Mouse (Mus musculus) heart, postnatal 36 days (tissue): Measurements from ENCODE around the gene Ryr2. TPM values are rescaled to one million over a fixed set of nuclear protein-coding genes. Genes with fewer than 3 reads are reported as not detected.
"Not testable (repeated sequence)": the region's sequence is repeated elsewhere in the genome, so short reads cannot be mapped to it uniquely, and the experiment has no call there.

Experiments used
- DNase-seq, 2 experiments: peaks; one replicate each; pipeline ENCODE4 v3.0.0; 2021 to 2022
- intact Hi-C: fragments of 180-260 bp; cut with DNase I; formaldehyde crosslinking; loops from one replicate; pipeline ENCODE4 v1.15.1; 2025
- total RNA-seq, 2 experiments: library from RNA; stranded (reverse); gene quantifications; 2 replicates each; pipeline ENCODE4 v1.2.3; 2021

Gene Ryr2
- 1,000 to 10,000 TPM in 1 of 2 experiments, 100 to 1,000 TPM in 1; 988 to 1,013 TPM for total RNA-seq

DNA sequence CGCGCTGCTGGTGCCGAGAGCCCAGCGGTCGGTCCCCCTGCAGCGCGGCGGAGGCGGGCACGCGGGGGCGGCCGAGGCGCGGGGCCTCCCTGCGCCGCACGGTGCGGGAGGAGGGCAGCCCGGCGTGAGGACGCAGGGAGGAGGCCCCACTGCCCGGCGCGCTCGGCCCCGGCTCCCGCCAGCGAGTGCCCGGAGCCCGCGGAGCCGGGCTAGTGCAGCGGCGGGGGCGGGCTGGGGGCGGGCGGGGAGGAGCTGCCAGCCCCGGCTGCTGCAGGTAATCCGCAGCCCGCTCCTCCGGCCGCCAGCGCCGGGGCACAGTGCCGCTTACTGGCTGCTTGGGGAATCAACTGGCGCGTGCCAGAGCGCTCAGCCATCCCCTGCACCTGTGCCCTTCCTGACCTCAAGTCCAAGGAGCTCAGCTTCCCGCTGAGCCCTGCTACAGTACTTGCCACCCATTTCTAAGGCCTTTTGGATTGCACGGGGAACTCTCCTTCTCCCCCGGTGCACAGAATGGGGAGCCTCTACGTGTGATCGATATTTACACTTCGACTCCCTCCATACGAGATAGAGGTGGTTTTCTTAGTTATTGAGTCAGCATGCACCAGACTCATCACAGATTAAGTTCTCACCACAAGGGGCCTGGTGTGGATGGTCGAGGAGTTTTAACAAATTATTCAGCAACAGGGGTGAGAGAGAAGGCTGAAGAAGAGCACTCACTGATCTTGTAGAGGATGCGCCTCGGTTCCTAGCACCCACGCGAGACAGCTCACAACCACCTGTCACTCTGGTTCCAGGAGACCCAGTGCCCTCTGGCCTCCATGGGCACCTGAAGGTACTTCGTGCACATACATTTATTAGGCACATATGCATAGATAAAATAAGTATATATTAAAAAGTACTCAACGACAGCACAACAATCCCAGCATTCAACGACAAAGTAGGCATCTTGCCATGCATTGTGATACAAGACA, at the start of gene Ryr2:
Ryr2 (minus strand) TSS at position 284 of the 971 bp plus-strand sequence.
- DNase-seq = peak; percentile 57 to 58
- intact Hi-C loops = loop anchor here (2.0 to 10.0 kb wide), 2 partner anchors 242 to 344 kb away; no protein-coding TSS in a partner anchor

DNA sequence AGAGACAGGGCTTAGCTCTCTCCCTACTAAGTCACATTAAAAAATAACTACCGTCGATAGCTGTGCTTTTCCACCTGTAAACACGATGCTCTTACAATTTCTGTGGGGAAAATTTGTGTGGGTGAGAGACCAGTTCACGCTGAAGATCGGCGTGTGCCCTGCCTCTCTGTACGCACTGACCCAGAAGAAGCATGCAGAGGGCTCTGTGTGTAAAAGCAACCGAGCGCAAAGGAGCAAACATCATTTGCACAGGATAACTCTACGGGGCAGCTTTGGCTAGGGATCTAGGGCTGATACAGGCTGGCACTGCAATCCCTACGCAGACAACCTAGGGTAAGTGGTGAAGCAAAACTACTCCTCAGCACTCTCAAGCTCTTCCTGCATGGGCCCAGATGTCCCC, 47.2 kb upstream of the Ryr2 start:
- intact Hi-C loops = no loop called here
- no peak for DNase-seq

DNA sequence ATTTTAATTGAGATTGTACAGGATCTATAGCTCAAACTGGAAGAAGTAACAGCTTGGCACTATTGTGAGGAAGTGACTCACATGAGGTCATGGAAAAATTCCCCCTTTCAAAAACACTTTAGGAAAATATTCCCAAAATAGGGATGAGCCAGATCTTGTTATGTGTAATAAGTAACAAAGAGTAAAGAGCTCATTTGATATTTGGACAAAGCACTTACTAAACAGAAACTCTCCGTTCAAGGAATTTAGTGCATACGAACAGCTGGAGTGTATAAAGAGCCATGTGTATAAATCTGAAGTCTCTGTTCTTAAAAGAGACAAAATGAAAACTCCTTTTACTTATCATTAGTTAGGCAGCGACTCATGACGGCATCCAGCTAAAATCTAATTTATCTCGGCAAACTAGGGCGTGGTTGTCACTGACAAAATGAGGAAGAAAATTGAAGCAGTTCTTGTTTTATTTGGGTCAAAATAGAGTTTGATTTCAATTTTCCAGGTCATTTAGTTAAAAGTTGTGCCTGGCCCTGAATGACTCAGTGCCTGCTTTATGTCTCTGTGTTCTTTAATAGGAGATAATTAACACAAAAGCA, 40.3 kb upstream of the Ryr2 start:
- intact Hi-C loops = no loop called here
- no peak for DNase-seq

DNA sequence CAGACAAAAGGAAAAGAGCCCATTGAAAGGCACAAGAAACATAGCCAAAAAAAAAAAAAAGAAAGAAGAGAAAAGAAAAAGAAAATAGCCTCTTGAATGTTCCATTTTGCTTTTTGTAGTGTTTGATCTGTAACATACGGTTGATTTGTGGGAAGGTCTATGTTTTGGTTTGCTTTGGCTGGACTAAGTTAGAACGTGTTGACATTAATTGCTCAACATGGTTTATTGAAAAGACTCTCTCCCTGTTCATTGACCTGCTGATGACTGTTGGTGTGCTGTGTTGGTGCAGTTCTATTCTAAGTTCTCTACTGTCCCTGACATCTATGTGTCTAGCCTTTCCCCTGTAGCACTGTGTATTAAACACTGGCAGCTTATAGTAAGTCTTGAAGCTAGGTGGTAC, 39.7 kb upstream of the Ryr2 start:
- no peak for DNase-seq
- intact Hi-C loops = no loop called here

DNA sequence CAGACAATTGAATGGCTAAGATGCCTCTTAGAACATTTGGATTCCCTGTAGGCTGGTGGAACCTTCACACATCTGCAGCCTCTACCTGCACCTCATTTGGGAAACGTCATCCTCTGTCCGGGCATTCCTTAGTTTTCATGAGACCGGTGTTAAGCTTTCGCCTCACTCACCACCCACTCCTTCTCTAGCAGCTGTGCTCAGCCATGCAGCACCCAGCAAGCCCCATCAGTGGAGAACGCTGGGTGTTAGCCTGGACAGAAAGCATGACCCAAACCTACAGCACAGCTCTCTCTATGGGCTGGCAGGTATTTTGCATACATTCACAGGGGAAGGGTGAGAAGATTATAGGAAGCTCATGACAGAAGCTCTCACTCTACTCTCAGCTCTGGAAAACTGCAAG, 36.6 kb upstream of the Ryr2 start:
- no peak for DNase-seq
- intact Hi-C loops = no loop called here

DNA sequence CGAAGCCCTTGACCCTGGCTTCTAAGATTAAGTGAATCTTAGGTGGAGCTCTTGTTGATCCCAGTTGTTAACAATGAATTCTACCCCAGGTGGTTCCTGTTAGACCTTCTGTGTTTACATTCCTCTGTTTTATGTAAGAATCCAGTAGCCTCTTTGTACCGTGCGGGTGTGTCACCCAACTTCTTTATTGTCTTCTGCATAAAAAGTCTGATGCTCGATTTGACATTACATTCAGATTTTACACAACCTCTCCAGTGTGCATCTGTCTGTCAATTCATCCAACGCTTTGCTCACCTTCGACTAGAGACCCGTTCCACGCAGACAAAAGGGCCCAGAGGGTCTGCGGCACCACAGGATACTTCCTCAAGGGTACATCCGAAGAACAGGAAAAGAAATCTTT, 29.7 kb upstream of the Ryr2 start:
- intact Hi-C loops, DNase-seq: not testable (repeated sequence)

DNA sequence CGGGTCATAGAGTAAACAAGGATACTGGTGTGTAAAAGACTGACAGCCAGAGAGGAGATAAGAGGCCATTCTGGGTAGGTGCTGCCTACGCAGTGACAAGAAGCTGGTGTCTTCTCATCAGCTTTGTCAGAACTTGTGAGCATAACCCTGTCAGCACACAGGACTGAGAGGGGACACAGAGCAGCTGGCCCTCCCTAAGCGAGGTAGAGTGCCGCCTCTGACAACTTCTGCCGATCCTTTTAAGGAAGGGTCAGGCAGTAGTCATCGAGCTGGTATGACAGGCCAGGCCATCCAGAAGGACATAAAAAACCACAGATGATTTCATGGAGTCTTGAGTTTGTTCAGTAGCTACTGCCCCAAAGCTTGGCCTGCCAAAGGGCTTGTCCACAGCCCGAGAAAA, 26.8 kb upstream of the Ryr2 start:
- DNase-seq = peak; percentile 62 to 63
- intact Hi-C loops = loop anchor here (1.0 to 2.0 kb wide), 2 partner anchors 29 to 63 kb away; no protein-coding TSS in a partner anchor

DNA sequence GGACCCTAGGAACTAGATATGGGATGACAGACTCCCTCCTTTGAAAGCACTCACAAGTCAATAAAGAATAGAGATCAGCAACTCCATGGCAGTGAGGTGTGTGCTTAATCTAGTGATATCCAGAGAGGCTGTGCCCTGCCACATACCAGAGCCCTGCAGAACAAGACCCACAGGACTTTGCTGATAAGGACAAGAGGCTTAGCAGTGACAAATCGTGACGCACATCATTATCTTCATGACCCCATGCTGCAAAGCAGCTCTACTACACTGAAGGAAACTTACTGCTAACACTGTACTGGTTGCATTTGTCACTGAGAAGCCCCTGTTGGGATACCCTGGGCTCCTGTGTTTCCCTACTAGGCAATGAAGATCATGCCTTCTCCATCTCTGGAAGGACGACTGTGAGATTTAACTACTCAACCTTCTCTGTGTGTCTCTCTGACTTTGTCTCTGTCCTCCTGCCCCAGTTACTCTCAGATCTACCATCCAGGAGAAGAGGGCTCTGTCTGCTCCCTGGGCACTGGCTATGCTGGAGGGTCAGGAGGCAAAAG, 25.5 kb upstream of the Ryr2 start:
- intact Hi-C loops = loop anchor here (2.0 kb wide), 1 partner anchor 27 kb away; no protein-coding TSS in a partner anchor
- DNase-seq = peak in 1 of 2 experiments; percentile 24

DNA sequence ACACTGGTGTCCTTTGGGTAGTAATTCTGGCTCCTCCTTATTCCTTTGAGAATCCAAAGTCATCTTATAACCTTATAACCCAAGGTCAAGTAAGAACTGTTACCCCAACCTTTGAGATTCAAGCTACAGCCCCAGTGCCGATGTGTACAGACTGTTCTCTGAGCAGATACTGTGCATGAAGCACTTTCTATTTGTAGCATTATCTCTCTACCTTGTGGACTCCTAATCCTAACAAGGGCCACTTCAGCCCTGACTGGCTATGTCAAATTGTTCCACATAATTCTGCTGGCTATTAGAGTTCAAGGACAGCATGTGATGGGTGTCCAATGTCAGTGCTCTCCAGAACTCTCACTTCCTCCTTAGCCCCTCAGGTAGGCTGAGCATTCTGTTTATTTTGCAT, 22.4 kb upstream of the Ryr2 start:
- peak in 1 of 2 experiments; percentile 8 for DNase-seq
- intact Hi-C loops = no loop called here

DNA sequence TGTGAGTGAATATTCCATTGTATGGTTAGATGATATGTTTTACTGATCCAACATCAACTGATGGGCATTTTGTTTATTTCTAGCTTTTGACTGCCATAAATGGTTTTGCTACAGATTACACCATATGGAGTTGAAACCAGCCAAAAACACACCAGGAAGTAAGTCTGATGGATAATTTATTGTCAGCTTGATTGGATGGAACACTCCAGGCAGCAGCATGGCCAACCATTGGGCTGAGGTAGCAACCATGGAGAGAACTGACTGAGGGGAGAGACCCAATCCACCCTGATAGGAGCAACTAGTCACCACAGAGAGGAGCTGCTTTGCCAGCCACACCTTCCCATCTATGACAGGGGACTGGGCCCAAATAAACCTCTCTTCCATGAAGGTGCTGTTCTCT, 19.4 kb upstream of the Ryr2 start:
- intact Hi-C loops = no loop called here
- no peak for DNase-seq

DNA sequence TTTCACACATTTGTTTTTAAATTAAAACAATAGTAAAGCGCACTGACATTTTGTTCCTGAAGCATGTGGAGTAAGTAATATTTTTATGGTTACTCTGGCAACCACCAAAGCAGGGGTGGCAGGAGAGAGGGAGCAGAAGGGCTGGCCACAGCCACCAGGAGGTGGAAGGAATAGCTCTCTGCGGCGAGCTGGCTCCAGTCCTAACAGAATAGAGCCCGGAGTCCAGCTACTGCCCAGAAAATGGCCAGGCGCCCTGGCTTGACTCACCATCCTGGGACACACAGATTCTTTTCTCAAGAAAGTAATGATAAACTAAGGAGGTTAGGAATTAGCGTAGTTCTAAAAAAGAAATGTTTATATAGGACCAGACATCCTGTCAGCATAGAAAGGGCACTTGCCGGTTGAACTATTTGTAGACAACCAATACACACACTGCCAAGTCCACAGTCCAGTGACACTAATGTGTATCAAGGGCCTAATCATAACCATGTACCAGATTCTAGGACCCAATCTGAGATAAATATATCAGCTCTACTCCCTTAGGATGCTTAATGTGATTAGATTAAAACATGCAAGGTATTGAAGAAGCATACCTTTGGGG, 18.3 kb upstream of the Ryr2 start:
- DNase-seq = peak in 1 of 2 experiments; percentile 60
- intact Hi-C loops = no loop called here

DNA sequence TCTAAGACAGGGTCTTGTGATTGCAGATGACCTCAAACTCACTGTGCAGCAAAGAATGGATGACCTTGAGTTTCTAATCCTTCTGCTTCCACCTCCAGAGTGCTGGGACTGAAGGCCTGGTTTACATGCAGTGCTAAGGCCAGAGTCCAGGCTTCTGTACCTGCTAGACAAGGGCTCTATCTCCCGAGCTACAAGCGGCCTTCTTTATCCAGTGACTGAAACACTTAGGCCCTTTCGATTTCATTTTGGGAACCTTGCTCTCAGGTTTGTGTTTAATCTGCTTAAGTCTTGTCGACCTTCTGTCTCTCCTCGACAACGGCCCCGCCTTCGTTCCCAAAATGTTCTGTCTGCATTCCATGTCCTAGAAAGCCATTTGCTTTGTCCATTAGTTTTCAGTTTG, 8.8 kb upstream of the Ryr2 start:
- intact Hi-C loops = no loop called here
- DNase-seq = no peak

DNA sequence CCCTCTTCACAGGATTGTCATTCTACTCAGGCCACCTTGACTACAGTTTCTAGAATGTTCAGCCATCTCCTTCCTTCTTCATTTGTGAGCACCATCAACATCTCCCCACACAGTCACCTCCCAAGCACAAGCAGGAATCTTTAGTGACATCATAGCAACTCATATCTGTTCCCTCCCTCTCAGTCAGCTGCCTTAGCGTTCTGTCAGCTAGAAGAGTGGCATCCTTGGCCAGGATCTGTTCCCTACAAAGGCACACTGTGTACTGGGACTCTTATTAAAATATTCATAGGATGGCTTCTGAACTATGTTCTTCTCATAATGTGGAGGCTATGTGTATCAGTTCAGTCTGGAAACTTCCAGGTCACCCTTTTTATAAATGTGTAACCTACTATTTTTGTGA, 8.1 kb upstream of the Ryr2 start:
- intact Hi-C loops = no loop called here
- DNase-seq = no peak

DNA sequence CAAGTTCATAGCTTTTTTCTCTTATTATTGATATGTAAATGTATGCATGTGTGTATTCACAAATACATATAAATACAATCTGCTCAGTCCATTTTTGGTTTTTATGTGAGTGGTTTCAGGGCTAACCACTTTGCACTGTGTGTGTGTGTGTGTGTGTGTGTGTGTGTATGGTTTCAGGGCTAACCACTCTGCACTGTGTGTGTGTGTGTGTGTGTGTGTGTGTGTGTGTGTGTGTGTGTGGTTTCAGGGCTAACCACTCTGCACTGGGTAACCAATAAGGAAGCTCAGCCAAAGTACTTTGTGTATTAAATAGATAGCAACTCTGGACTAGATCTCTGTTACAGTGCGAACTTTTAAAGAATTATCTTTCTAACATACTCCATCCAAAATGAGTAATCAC, 2.2 kb upstream of the Ryr2 start:
- no peak for DNase-seq
- intact Hi-C loops = loop anchor here (10.0 kb wide), 1 partner anchor 244 kb away; no protein-coding TSS in a partner anchor

DNA sequence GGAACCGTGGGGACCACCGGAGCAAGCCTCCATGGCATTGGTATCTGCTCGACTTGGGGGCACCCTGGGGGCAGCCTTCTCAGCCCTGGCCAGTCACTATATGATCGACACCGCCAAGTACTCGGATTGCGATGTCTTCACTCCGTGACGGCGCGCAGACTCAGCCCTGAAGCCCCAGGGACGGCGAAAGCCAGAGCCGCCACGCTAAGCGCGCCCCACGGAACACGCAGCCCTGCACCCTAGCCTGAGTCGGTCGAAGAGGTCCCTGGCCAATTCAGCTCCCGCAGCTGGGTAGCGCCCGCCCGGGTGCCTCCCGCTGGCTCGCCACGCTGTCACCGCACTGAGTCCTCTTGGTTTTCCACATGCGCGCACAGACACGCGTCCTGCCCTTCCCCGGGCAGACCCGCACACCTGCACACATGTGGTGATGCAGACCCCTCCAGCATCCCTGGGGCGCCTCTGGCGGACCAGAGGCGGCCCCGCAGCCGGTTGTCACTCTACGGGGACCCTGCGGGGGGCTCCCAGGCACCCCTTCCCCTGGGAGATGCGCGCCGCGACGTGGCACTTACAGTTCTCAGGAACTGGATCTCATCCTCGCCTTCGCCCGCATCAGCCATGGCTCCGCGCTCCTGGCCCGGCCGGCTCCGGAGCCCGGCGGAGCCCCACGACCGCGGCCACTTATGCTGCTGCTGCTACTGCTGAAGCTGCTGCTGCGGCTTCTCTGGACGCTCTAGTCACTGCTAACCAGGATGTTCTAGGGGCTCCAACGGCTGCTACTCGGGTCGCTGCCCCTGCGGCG, 716 bp downstream of the Ryr2 start:
- DNase-seq = no peak
- intact Hi-C loops = loop anchor here (2.0 to 10.0 kb wide), 3 partner anchors 27 to 343 kb away; no protein-coding TSS in a partner anchor

DNA sequence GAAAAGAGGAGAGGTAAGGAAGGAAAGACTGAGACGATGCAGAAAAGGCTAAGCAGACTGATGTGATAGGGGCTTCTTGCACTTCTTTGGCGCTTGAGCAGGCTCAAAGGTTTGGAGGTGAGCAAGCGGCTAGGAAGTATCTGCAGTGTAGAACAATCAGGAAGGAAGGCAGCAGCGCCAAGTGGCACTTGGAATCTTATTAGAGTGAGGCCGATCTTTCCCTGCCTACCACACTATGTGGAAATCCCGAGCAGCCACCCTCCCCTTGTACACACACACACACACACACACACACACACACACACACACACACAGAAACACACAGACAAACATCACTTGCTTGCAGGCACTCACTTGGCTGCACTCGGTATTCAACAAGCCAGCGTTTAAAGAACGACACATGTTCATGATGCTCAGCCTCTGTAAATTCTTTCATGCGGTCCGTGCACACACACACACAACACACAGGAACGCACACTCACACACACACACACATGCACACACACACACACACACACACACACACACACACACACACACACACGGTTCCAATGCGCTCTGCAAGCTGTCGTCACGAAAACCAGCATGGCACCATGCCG, 1.4 kb downstream of the Ryr2 start:
- no peak for DNase-seq
- intact Hi-C loops = loop anchor here (2.0 to 10.0 kb wide), 2 partner anchors 27 to 241 kb away; no protein-coding TSS in a partner anchor

DNA sequence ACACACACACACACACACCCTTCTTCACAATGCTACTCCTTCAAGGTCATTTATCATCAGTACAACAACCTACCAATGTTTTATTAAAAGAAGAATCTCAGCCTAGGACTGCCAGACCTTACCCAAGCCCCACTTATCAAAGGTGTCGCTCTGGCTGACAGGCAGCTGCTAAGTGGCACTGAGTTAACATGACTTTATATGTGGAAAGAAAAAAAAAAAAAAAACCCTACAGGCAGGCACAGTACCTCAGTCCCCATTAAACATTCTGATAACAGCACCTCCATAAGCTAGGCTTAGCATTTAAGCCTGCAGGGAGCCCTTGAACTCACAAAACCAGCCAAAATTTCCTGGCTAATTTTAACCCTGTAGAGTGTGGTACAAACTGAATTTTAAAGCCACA, 2.4 kb downstream of the Ryr2 start:
- intact Hi-C loops = loop anchor here (2.0 to 10.0 kb wide), 2 partner anchors 28 to 240 kb away; no protein-coding TSS in a partner anchor
- no peak for DNase-seq

DNA sequence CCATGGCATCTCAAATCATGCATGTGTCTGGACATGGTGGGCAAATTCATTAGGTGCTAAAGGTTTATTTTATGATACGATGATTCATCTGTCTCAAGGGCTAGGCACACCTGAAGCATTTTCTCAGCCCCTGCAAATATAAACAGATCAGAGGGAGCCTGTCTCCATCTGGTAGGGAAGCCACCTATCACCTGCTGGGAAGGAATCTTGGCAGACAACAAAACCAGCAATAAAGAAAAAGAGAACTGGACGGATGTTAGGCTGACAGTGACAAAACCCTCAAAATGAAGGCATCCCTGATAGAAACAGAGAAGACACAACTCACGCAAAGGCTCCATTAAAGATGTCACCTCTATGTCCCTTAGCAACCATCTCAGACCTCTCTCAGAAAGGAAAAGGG, 3.7 kb downstream of the Ryr2 start:
- DNase-seq = no peak
- intact Hi-C loops = loop anchor here (10.0 kb wide), 1 partner anchor 238 kb away; no protein-coding TSS in a partner anchor

DNA sequence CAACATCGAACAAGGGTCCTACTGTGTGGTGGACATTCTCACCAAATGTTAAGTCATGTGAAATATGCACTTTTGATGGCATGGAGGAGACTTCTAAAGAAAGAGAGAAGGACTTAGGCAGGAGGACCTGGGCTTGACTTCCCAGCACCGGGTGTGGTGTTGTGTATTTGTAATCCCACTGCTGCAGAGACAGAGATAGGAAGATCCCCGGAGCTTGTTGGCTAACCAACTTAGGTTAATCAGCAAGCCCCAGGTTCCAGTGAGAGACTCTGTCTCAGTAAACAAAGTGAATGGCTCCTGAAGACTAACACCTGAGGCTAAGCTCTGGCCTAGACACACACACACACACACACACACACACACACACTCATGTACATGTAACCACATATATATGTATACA, 7.3 kb downstream of the Ryr2 start:
- intact Hi-C loops = no loop called here

More for the DNA sequence above, 7.3 kb downstream of the Ryr2 start:
- no peak for DNase-seq
